Mouse (Mus musculus) embryonic facial prominence, embryonic 14.5 days (tissue): ENCODE data around the gene Coq10b. TPM values are rescaled to one million over a fixed set of nuclear protein-coding genes. Genes with fewer than 3 reads are reported as not detected.

Source experiments
- ATAC-seq: fragments of 200-750 bp; cut with Nextera tagmentation; 2 replicates; pipeline ENCODE4 v1.8.0; 2017; ENCODE audit warnings: low read depth, moderate number of reproducible peaks, moderate TSS enrichment
- DNase-seq: peaks from one replicate; pipeline ENCODE4 v3.0.0-alpha.2; 2015; ENCODE audit warnings: low spot score
- H3K27ac ChIP-seq: fragments of 300-500 bp; sonication (generic); replicated peaks from 2 replicates; pipeline ENCODE4 v1.5.1; 2014; ENCODE audit warnings: low read depth, mild to moderate bottlenecking, low read length, moderate library complexity
- H3K27me3 ChIP-seq: fragments of 300-500 bp; sonication (generic); replicated peaks from 2 replicates; pipeline ENCODE4 v1.6.1; 2014; ENCODE audit warnings: low read length; ENCODE audit not compliant: control insufficient read depth, insufficient read depth
- H3K36me3 ChIP-seq: fragments of 300-500 bp; sonication (generic); 2 replicates; pipeline ENCODE4 v1.6.1; 2014; ENCODE audit warnings: low read length, mixed read lengths; ENCODE audit not compliant: control insufficient read depth, insufficient read depth
- H3K4me1 ChIP-seq: fragments of 300-500 bp; sonication (generic); 2 replicates; pipeline ENCODE4 v1.6.1; 2014; ENCODE audit warnings: antibody characterized with exemption, low read length; ENCODE audit not compliant: control insufficient read depth, insufficient read depth
- H3K4me2 ChIP-seq: fragments of 300-500 bp; sonication (generic); 2 replicates; pipeline ENCODE4 v1.6.1; 2014; ENCODE audit warnings: low read depth, mild to moderate bottlenecking, low read length, moderate library complexity, mixed read lengths
- H3K4me3 ChIP-seq: fragments of 300-500 bp; sonication (generic); 2 replicates; pipeline ENCODE4 v1.5.1; 2014; ENCODE audit warnings: low read depth, mild to moderate bottlenecking, low read length
- H3K9ac ChIP-seq: fragments of 300-500 bp; sonication (generic); 2 replicates; pipeline ENCODE4 v1.6.1; 2014; ENCODE audit warnings: low read depth, mild to moderate bottlenecking, low read length, moderate library complexity, mixed read lengths
- H3K9me3 ChIP-seq: fragments of 300-500 bp; sonication (generic); 2 replicates; pipeline ENCODE4 v1.6.1; 2016; ENCODE audit warnings: low read length; ENCODE audit not compliant: control insufficient read depth
- WGBS: fragments of 180-500 bp; shearing (Covaris S2); extraction: QIAGEN DNeasy Blood & Tissue Kit; methylation state at CpG from one replicate; pipeline ENCODE4 v1.1.7; 2014; 5-methylcytosine and 5-hydroxymethylcytosine counted together
- polyA plus RNA-seq: library from polyadenylated mRNA; unstranded; fragments of >200 nt; fragmentation: Nextera tagmentation; extraction: Ambion mirVana; gene quantifications from 2 replicates; pipeline ENCODE4 v1.2.1, GENCODE M21; 2014

Coq10b gene
- polyA plus RNA-seq, 1 experiment from 2014 or later: 22.7 TPM

GRCm38 (mm10) chr1:55075652-55076394 lies 23.3 kb downstream of the Coq10b start:
- no peaks in the 10 kb centered on the region for H3K9me3 ChIP-seq
- no peaks in the 10 kb centered on the region for H3K27me3 ChIP-seq
- H3K4me2 ChIP-seq: no peak overlapping the region
- no peak overlapping the region for H3K9ac ChIP-seq
- H3K4me3 ChIP-seq: no peak overlapping the region
- WGBS: 80% methylated on average over 5 of the region's 5 CpGs
- H3K36me3 ChIP-seq: peaks cover 52% of the 10 kb centered on the region
- DNase-seq: no peak
- ATAC-seq: no peak
- no peak overlapping the region for H3K27ac ChIP-seq
- H3K4me1 ChIP-seq: no peaks in the 10 kb centered on the region

- no peak overlapping the region for H3K9ac ChIP-seq
- H3K4me3 ChIP-seq: no peak overlapping the region
- ATAC-seq (no peak), DNase-seq (no peak)
- H3K27ac ChIP-seq: no peak overlapping the region
- H3K36me3 ChIP-seq: peaks cover 54% of the 10 kb centered on the region
- H3K27me3 ChIP-seq: no peaks in the 10 kb centered on the region
- no peaks in the 10 kb centered on the region for H3K4me1 ChIP-seq
- H3K9me3 ChIP-seq: no peaks in the 10 kb centered on the region
- no peak overlapping the region for H3K4me2 ChIP-seq
Observed at GRCm38 (mm10) chr1:55076395-55076743, 23.8 kb downstream of the Coq10b start.

- H3K36me3 ChIP-seq: peaks cover 56% of the 10 kb centered on the region
- no peaks in the 10 kb centered on the region for H3K27me3 ChIP-seq
- no peak overlapping the region for H3K27ac ChIP-seq
- WGBS: 82% methylated on average over 2 of the region's 2 CpGs
- DNase-seq (no peak), ATAC-seq (no peak)
- H3K9me3 ChIP-seq: no peaks in the 10 kb centered on the region
- H3K9ac ChIP-seq: no peak overlapping the region
- no peak overlapping the region for H3K4me2 ChIP-seq
- H3K4me3 ChIP-seq: no peak overlapping the region
- no peaks in the 10 kb centered on the region for H3K4me1 ChIP-seq
Observed at GRCm38 (mm10) chr1:55076849-55077516, 24.4 kb downstream of the Coq10b start.

GRCm38 (mm10) chr1:55079677-55080076 lies 27.1 kb downstream of the Coq10b start:
- no peak overlapping the region for H3K27ac ChIP-seq
- H3K4me1 ChIP-seq: no peaks in the 10 kb centered on the region
- H3K9me3 ChIP-seq: 0 out of 2 replicates have a peak, but pooled peaks cover 7% of the 10 kb centered on the region
- ATAC-seq (no peak), DNase-seq (no peak)
- no peak overlapping the region for H3K4me3 ChIP-seq
- no peak overlapping the region for H3K9ac ChIP-seq
- no peak overlapping the region for H3K4me2 ChIP-seq
- peaks cover 80% of the 10 kb centered on the region for H3K36me3 ChIP-seq
- no peaks in the 10 kb centered on the region for H3K27me3 ChIP-seq
- WGBS: 95% methylated on average over 4 of the region's 4 CpGs

GRCm38 (mm10) chr1:55082106-55082505 lies 29.5 kb downstream of the Coq10b start:
- H3K4me1 ChIP-seq: peaks cover 10% of the 10 kb centered on the region; the same call in 1 of the 2 replicates
- H3K4me3 ChIP-seq: no peak overlapping the region
- peaks cover 84% of the 10 kb centered on the region for H3K36me3 ChIP-seq
- H3K27me3 ChIP-seq: no peaks in the 10 kb centered on the region
- 82% methylated on average over 1 of the region's 1 CpGs for WGBS
- H3K27ac ChIP-seq: no peak overlapping the region
- DNase-seq: no peak
- no peak for ATAC-seq
- no peak overlapping the region for H3K9ac ChIP-seq
- H3K4me2 ChIP-seq: no peak overlapping the region
- H3K9me3 ChIP-seq: 0 out of 2 replicates have a peak, but pooled peaks cover 7% of the 10 kb centered on the region

GRCm38 (mm10) chr1:55085781-55086366 lies 33.3 kb downstream of the Coq10b start:
- Histone ChIP-seq H3K9ac (peak overlapping the region; percentile 94; the same call in 1 of the 2 replicates), H3K36me3 (peaks cover 54% of the 10 kb centered on the region)

GRCm38 (mm10) chr1:55086868-55087400 lies 34.4 kb downstream of the Coq10b start:
- Histone ChIP-seq H3K4me2 (peak overlapping the region; percentile 92), H3K4me1 (peaks cover 18% of the 10 kb centered on the region), H3K27ac (peak overlapping the region; percentile 95), H3K36me3 (peaks cover 52% of the 10 kb centered on the region), H3K27me3 (no peaks in the 10 kb centered on the region), H3K4me3 (peak overlapping the region; percentile 98), H3K9ac (peak overlapping the region; percentile 94), H3K9me3 (0 out of 2 replicates have a peak, but pooled peaks cover 7% of the 10 kb centered on the region)
- DNase-seq (no peak), ATAC-seq (0 out of 2 replicates have a peak, but pooled peaks have one; percentile 0)
- WGBS: under 1% methylated on average over 12 of the region's 13 CpGs

More at GRCm38 (mm10) chr1:55085781-55086366, 33.3 kb downstream of the Coq10b start:
- peak overlapping the region; percentile 98 for H3K4me3 ChIP-seq
- ATAC-seq (no peak), DNase-seq (no peak)
- WGBS: 50% methylated on average over 7 of the region's 7 CpGs
- H3K27ac ChIP-seq: no peak overlapping the region
- H3K27me3 ChIP-seq: no peaks in the 10 kb centered on the region
- peak overlapping the region; percentile 92 for H3K4me2 ChIP-seq
- H3K9me3 ChIP-seq: 0 out of 2 replicates have a peak, but pooled peaks cover 7% of the 10 kb centered on the region
- peaks cover 18% of the 10 kb centered on the region for H3K4me1 ChIP-seq

- H3K9ac ChIP-seq: peak overlapping the region; percentile 94
- no peaks in the 10 kb centered on the region for H3K27me3 ChIP-seq
- 0 out of 2 replicates have a peak, but pooled peaks cover 4% of the 10 kb centered on the region for H3K9me3 ChIP-seq
- peaks cover 52% of the 10 kb centered on the region for H3K36me3 ChIP-seq
- H3K27ac ChIP-seq: peak overlapping the region; percentile 95
- H3K4me1 ChIP-seq: peaks cover 18% of the 10 kb centered on the region
- ATAC-seq (peak; percentile 60), DNase-seq (peak; percentile 34)
- H3K4me2 ChIP-seq: peak overlapping the region; percentile 92
- peak overlapping the region; percentile 98 for H3K4me3 ChIP-seq
- 1% methylated on average over 14 of the region's 57 CpGs for WGBS
Observed at GRCm38 (mm10) chr1:55087401-55087904, 34.9 kb downstream of the Coq10b start.
